Mouse (Mus musculus): ENCODE data around the gene Slc26a6. TPM values are rescaled to one million over a fixed set of nuclear protein-coding genes. Genes with fewer than 3 reads are reported as not detected.

The Slc26a6 gene
- 6.7 and 8.6 TPM in 2 replicates for polyA plus RNA-seq (2015; fragmentation: Nextera tagmentation; extraction: Ambion mirVana)

GRCm38 (mm10) chr9:108852976-108853375 lies at the start of gene Slc26a6:
Gene Slc26a6 (plus strand): TSS chr9:108853283.
- Histone ChIP-seq H3K27ac (peak within 1 kb of the TSS; percentile 88), H3K9me3 (replicated peaks) (no peaks in the 10 kb centered on the region), H3K4me2 (peak within 1 kb of the TSS; percentile 99), H3K4me3 (replicated peaks) (peak within 1 kb of the TSS; percentile 74), H3K9ac (peak within 1 kb of the TSS; percentile 82), H3K36me3 (0 out of 2 replicates have a peak, but pooled peaks cover 10% of the 10 kb centered on the region), H3K4me1 (replicated peaks) (peaks cover 33% of the 10 kb centered on the region), H3K27me3 (peaks cover 4% of the 10 kb centered on the region; the same call in 1 of the 2 replicates)
- DNase-seq (no peak), ATAC-seq (ENCODE audit: low read depth) (no peak)
- 73% methylated on average over 3 of the region's 3 CpGs for WGBS (ENCODE audit: insufficient replicate concordance)

GRCm38 (mm10) chr9:108805768-108806167 lies 47.3 kb upstream of the Slc26a6 start:
- peak overlapping the region; percentile 40; the same call in 1 of the 2 replicates for H3K9ac ChIP-seq
- H3K4me1 ChIP-seq (replicated peaks) = peaks cover 72% of the 10 kb centered on the region
- no peaks in the 10 kb centered on the region for H3K9me3 ChIP-seq (replicated peaks)
- H3K27me3 ChIP-seq = no peaks in the 10 kb centered on the region
- peak; percentile 70 for ATAC-seq (ENCODE audit: low read depth)
- peak overlapping the region; percentile 31 for H3K4me2 ChIP-seq
- H3K4me3 ChIP-seq (replicated peaks) = no peak overlapping the region
- 61% methylated on average over 8 of the region's 8 CpGs for WGBS (ENCODE audit: insufficient replicate concordance)
- peaks cover 56% of the 10 kb centered on the region for H3K36me3 ChIP-seq
- peak overlapping the region; percentile 96 for H3K27ac ChIP-seq
- peak; percentile 56 for DNase-seq

GRCm38 (mm10) chr9:108806379-108806778 lies 46.7 kb upstream of the Slc26a6 start:
- Histone ChIP-seq H3K27ac (peak overlapping the region; percentile 96), H3K36me3 (peaks cover 57% of the 10 kb centered on the region), H3K9me3 (replicated peaks) (no peaks in the 10 kb centered on the region), H3K9ac (peak overlapping the region; percentile 40), H3K27me3 (no peaks in the 10 kb centered on the region), H3K4me3 (replicated peaks) (no peak overlapping the region), H3K4me1 (replicated peaks) (peaks cover 72% of the 10 kb centered on the region), H3K4me2 (peak overlapping the region; percentile 99; the same call in 1 of the 2 replicates)
- ATAC-seq (ENCODE audit: low read depth) = no peak
- no peak for DNase-seq

- H3K4me3 ChIP-seq (replicated peaks) = no peak overlapping the region
- H3K9me3 ChIP-seq (replicated peaks) = no peaks in the 10 kb centered on the region
- WGBS (ENCODE audit: insufficient replicate concordance) = 61% methylated on average over 1 of the region's 1 CpGs
- H3K27ac ChIP-seq = peak overlapping the region; percentile 96
- peak overlapping the region; percentile 75 for H3K9ac ChIP-seq
- peaks cover 67% of the 10 kb centered on the region for H3K4me1 ChIP-seq (replicated peaks)
- ATAC-seq (ENCODE audit: low read depth) = no peak
- DNase-seq = no peak
- H3K4me2 ChIP-seq = peak overlapping the region; percentile 99
- H3K27me3 ChIP-seq = no peaks in the 10 kb centered on the region
- H3K36me3 ChIP-seq = peaks cover 57% of the 10 kb centered on the region
These were observed 46.3 kb upstream of the Slc26a6 start for GRCm38 (mm10) chr9:108806831-108807230.

- peaks cover 58% of the 10 kb centered on the region for H3K36me3 ChIP-seq
- H3K4me2 ChIP-seq = peak overlapping the region; percentile 99
- H3K4me1 ChIP-seq (replicated peaks) = peaks cover 59% of the 10 kb centered on the region
- no peaks in the 10 kb centered on the region for H3K27me3 ChIP-seq
- H3K4me3 ChIP-seq (replicated peaks) = peak overlapping the region; percentile 77
- ATAC-seq (ENCODE audit: low read depth) = peak; percentile 79
- peak overlapping the region; percentile 96 for H3K27ac ChIP-seq
- 37% methylated on average over 5 of the region's 5 CpGs for WGBS (ENCODE audit: insufficient replicate concordance)
- H3K9me3 ChIP-seq (replicated peaks) = no peaks in the 10 kb centered on the region
- H3K9ac ChIP-seq = peak overlapping the region; percentile 75
- peak; percentile 64 for DNase-seq
These were observed 45.4 kb upstream of the Slc26a6 start for GRCm38 (mm10) chr9:108807674-108808073.

GRCm38 (mm10) chr9:108808163-108808665 lies 44.9 kb upstream of the Slc26a6 start, which contains the start of gene Nckipsd:
Gene Nckipsd (plus strand): TSS chr9:108808368.
- Histone ChIP-seq H3K4me1 (replicated peaks) (peaks cover 57% of the 10 kb centered on the region), H3K9ac (peak within 1 kb of the TSS; percentile 91), H3K27me3 (no peaks in the 10 kb centered on the region), H3K36me3 (peaks cover 57% of the 10 kb centered on the region), H3K4me3 (replicated peaks) (peak within 1 kb of the TSS; percentile 77), H3K4me2 (peak within 1 kb of the TSS; percentile 99), H3K9me3 (replicated peaks) (no peaks in the 10 kb centered on the region), H3K27ac (peak within 1 kb of the TSS; percentile 96)
- WGBS (ENCODE audit: insufficient replicate concordance) = under 1% methylated on average over 62 of the region's 62 CpGs
- peak; percentile 82 for ATAC-seq (ENCODE audit: low read depth)
- peak; percentile 90 for DNase-seq

GRCm38 (mm10) chr9:108809188-108809587 lies 43.9 kb upstream of the Slc26a6 start:
- no peak overlapping the region; the same call in 1 of the 2 replicates for H3K27ac ChIP-seq
- ATAC-seq (ENCODE audit: low read depth) = no peak
- WGBS (ENCODE audit: insufficient replicate concordance) = 38% methylated on average over 5 of the region's 5 CpGs
- H3K9me3 ChIP-seq (replicated peaks) = no peaks in the 10 kb centered on the region
- peaks cover 53% of the 10 kb centered on the region for H3K4me1 ChIP-seq (replicated peaks)
- H3K27me3 ChIP-seq = no peaks in the 10 kb centered on the region
- H3K4me2 ChIP-seq = peak overlapping the region; percentile 99
- peak overlapping the region; percentile 91 for H3K9ac ChIP-seq
- no peak for DNase-seq
- peak overlapping the region; percentile 77 for H3K4me3 ChIP-seq (replicated peaks)
- H3K36me3 ChIP-seq = peaks cover 53% of the 10 kb centered on the region

GRCm38 (mm10) chr9:108809723-108810122 lies 43.4 kb upstream of the Slc26a6 start:
- 31% methylated on average over 6 of the region's 6 CpGs for WGBS (ENCODE audit: insufficient replicate concordance)
- H3K36me3 ChIP-seq = peaks cover 53% of the 10 kb centered on the region
- H3K9me3 ChIP-seq (replicated peaks) = no peaks in the 10 kb centered on the region
- H3K27ac ChIP-seq = no peak overlapping the region
- DNase-seq (no peak), ATAC-seq (ENCODE audit: low read depth) (no peak)
- H3K27me3 ChIP-seq = no peaks in the 10 kb centered on the region
- peaks cover 48% of the 10 kb centered on the region for H3K4me1 ChIP-seq (replicated peaks)
- no peak overlapping the region for H3K9ac ChIP-seq
- peak overlapping the region; percentile 99 for H3K4me2 ChIP-seq
- no peak overlapping the region for H3K4me3 ChIP-seq (replicated peaks)

- WGBS (ENCODE audit: insufficient replicate concordance) = 77% methylated on average over 5 of the region's 5 CpGs
- H3K4me2 ChIP-seq = no peak overlapping the region
- no peak overlapping the region for H3K27ac ChIP-seq
- H3K9ac ChIP-seq = no peak overlapping the region
- DNase-seq (no peak), ATAC-seq (ENCODE audit: low read depth) (no peak)
- peaks cover 40% of the 10 kb centered on the region for H3K4me1 ChIP-seq (replicated peaks)
- no peaks in the 10 kb centered on the region for H3K27me3 ChIP-seq
- peaks cover 53% of the 10 kb centered on the region for H3K36me3 ChIP-seq
- no peaks in the 10 kb centered on the region for H3K9me3 ChIP-seq (replicated peaks)
- H3K4me3 ChIP-seq (replicated peaks) = no peak overlapping the region
These were observed 42.6 kb upstream of the Slc26a6 start for GRCm38 (mm10) chr9:108810516-108810915.

GRCm38 (mm10) chr9:108815557-108815956 lies 37.5 kb upstream of the Slc26a6 start:
- no peak for ATAC-seq (ENCODE audit: low read depth)
- no peaks in the 10 kb centered on the region for H3K9me3 ChIP-seq (replicated peaks)
- H3K4me2 ChIP-seq = no peak overlapping the region
- no peak overlapping the region for H3K27ac ChIP-seq
- H3K36me3 ChIP-seq = peaks cover 48% of the 10 kb centered on the region
- peaks cover 4% of the 10 kb centered on the region; the same call in 1 of the 2 replicates for H3K27me3 ChIP-seq
- DNase-seq = no peak
- H3K4me3 ChIP-seq (replicated peaks) = no peak overlapping the region
- no peaks in the 10 kb centered on the region for H3K4me1 ChIP-seq (replicated peaks)
- H3K9ac ChIP-seq = no peak overlapping the region
- WGBS (ENCODE audit: insufficient replicate concordance) = 72% methylated on average over 7 of the region's 7 CpGs

GRCm38 (mm10) chr9:108819495-108819894 lies 33.6 kb upstream of the Slc26a6 start:
- Histone ChIP-seq H3K4me3 (replicated peaks) (no peak overlapping the region), H3K36me3 (peaks cover 22% of the 10 kb centered on the region), H3K27me3 (peaks cover 37% of the 10 kb centered on the region), H3K4me1 (replicated peaks) (no peaks in the 10 kb centered on the region), H3K9me3 (replicated peaks) (no peaks in the 10 kb centered on the region), H3K9ac (no peak overlapping the region), H3K27ac (no peak overlapping the region), H3K4me2 (no peak overlapping the region)
- ATAC-seq (ENCODE audit: low read depth) (no peak), DNase-seq (peak; percentile 31)
- WGBS (ENCODE audit: insufficient replicate concordance) = 40% methylated on average over 3 of the region's 3 CpGs

GRCm38 (mm10) chr9:108820077-108820476 lies 33.0 kb upstream of the Slc26a6 start:
- Histone ChIP-seq H3K27me3 (peaks cover 43% of the 10 kb centered on the region), H3K27ac (no peak overlapping the region), H3K9ac (no peak overlapping the region), H3K4me2 (no peak overlapping the region), H3K36me3 (peaks cover 16% of the 10 kb centered on the region), H3K9me3 (replicated peaks) (no peaks in the 10 kb centered on the region), H3K4me1 (replicated peaks) (no peaks in the 10 kb centered on the region), H3K4me3 (replicated peaks) (no peak overlapping the region)
- ATAC-seq (ENCODE audit: low read depth) (no peak), DNase-seq (no peak)
- 46% methylated on average over 5 of the region's 5 CpGs for WGBS (ENCODE audit: insufficient replicate concordance)

Measured in liver, embryonic 13.5 days (tissue).